Mouse (Mus musculus): ENCODE measurements around the gene C130074G19Rik.
A peak's percentile ranks its signal among the peaks of the same experiment; 100 is the strongest.

C130074G19Rik gene

DNA sequence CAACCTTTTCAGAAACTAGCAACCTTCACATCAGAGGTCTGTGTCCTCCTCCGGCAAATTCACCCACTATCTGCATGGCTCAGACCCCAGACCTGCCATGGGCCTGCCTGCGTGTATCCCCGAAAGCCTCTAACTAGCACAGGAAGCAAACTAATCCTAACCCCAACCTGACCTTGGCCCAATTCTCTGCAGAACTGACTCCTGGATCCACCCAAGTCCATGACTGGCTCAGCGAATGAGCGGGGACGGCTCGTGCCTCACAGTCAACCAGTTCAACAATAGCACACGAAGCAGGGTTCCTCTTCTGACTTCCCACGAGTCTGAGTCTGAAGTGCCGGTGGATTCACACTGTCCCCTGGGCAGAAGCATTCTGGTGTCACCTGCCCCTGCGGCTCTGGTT, 9.1 kb downstream of the C130074G19Rik start:
- no peak for DNase-seq (ENCODE audit: low spot score)

DNA sequence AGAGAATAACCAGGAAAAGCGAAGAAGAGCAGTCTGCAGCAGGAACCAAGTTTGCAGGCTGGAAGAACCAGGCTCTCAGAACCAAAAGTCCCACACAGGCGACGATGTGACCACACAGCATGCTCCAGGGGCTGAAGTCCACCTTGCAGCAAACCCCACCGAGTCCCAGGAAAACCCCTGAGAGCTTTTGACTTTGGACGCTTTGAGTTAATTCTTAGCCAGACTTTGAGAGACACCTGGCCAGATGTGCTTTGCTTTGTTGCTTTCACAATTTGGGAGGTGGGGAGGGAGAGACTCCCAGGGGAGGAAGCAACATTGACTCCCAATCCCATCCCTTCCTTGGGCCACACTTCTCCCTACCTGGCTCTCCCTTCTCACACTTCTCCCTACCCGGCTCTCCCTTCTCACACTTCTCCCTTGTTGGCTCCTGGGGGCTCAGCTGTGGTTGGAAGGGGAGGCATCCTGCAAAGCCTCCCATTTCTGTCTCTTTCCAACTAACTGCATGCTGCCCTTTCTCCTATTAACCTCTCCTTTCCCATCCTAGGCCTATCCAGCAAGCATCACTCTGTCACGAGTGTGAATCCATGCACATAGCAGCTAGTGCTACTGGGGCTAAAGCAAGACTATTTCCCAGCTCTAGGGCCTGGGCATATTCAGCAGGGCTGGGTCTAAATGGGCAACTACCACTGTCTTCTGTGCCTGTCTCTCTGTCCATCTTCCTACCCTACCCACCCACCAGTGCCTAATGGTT, 10.8 kb downstream of the C130074G19Rik start:
- DNase-seq (ENCODE audit: low spot score) = no peak

GRCm38 (mm10) chr1:184871506-184871905, 11.5 kb downstream of the C130074G19Rik start:
- no peak for DNase-seq (ENCODE audit: low spot score)

DNA sequence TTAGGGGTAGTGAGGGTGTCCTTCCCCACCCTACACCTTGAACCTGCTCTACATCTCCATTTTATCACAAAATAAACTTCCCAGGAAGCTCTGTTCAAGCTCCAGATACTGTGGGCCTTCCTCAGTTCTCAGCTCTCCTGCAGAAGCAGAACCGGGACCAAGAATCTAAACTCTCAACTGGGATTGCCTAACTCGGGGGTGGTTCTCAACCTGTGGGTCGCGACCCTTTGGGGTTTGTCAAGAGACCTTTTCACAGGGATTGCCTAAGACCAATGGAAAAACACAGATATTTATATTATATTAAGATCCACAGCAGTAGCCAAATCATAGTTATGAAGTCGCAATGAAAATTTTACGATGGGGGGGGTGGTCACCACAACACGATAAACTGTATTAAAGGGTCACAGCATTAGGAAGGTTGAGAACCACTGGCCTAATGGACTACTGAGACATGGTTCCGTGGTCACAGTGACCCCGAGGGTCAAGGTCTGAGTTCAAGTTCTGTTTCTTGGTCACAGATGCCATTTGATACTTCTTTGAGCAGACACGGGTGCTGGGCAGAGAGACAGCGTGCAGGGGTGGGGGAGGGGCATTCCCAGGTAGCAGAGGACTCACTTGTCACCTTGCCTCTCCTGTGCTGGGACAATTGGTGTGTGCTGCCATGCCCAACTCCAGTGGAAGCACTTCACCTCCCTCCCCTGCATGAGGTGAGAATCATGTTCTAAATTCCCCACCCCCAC, 12.2 kb downstream of the C130074G19Rik start:
- no peak for DNase-seq (ENCODE audit: low spot score)

DNA sequence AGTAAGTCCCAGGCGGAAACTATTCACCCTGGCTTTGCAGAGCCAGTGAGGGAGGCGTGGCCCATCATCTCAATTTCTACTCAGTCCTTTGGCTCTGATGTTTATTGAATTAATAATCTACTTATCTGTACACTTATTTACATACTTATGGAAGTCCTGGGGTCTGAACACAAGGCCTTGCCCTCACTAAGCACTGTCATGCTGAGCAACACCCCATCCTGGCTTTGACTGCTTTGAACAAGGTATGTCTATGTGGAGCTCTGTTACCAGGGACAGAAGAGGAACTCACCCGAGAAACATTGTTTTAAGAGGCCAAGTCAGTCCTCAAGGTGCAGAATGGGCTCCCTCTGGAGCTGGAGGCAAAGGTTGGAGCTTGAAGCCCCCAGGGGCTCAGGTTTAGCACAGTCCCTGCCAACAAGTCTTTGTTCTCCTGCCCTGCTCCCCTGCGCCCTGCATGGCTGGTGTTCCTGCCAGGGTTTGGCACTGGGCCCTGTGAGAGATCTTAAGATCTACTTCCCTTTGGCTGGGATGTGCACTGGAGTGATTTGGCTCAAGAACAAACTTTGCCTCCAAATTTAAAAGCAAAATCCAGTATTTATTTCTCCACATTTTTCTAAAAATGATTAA, 13.0 kb downstream of the C130074G19Rik start:
- DNase-seq (ENCODE audit: low spot score) = peak; percentile 69

DNA sequence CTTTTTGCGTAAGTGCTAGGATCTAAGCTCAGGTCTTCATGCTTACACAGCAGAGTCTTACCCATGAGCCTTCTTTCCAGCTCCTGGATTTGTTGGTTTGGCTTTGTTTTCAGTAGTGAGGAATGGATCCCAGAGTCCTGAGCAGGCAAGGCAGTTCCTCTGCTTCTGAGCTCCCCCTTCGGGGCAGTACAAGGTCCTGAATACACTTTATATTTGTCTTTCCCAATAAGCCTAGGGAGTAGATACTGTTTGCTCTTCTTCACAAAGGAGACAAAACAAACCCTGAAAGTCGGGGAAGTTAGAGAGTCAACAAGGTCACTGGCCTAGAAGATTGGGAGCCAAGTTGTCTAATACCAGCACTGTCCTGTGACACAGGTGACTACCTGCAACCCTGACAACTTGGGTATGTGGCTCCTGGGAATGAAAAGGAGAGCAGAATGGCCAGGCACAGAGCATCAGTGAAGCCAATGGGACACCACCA, 15.3 kb downstream of the C130074G19Rik start:
- DNase-seq (ENCODE audit: low spot score) = no peak

DNA sequence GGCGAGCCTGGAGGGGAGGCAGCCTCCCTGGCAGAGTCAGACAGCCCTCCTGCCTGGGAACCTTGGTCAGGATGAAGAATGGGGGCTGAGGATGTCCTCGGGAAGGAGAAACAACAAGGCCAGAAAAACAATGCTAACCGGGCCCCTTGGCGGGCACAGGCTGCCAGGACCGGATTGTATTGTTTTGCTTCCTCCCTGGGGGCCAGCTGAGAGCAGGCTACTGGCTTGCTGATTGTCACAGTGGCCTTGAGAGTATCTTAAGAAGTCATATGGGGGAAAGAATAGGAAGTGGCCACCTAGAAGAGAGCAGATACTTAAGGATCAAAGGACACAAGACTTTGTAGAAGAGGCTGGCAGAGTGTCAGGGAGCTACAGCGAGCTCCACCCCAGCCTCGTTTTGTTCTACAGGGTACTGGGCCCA, 18.6 kb downstream of the C130074G19Rik start:
- DNase-seq (ENCODE audit: low spot score) = peak; percentile 75

DNA sequence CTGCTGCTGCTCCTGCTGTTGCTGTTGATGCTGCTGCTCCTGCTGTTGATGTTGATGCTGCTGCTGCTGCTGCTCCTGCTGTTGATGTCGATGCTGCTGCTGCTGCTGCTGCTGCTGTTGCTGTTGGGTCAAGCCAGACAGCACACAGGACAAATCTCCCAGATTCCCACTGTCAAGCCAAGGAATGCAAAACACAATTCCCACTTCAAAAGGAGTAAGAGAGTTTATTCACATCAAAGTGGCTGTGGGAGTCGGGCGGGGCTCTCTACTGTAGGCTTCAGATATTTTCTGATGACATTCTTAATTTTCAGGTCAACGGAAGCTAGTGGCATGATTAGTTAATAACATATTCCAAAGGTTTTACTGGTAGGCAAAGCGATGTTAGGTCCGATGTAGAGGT, 20.4 kb downstream of the C130074G19Rik start:
- no peak for DNase-seq (ENCODE audit: low spot score)

GRCm38 (mm10) chr1:184861551-184861950, 21.5 kb downstream of the C130074G19Rik start:
- no peak for DNase-seq (ENCODE audit: low spot score)

DNA sequence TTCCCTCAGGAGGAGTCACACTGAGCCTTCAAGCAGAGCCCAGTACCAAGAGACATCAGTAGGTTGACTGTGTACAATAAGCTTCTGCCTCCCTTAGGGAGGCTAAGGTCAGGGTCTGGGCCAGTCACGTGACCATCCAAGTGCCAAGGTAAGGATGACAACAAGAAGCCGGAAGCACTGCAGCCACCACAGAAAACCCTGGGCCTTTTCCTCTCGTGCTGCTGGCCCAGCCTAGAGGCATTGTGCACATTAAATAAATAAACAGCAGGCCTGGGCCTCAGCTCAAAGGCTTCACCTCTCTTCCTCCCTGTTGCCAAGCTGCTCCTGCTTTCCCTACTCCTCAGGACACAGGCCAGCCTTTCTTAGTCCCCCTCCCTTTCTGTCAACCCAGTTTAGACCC, 22.7 kb downstream of the C130074G19Rik start:
- no peak for DNase-seq (ENCODE audit: low spot score)

DNA sequence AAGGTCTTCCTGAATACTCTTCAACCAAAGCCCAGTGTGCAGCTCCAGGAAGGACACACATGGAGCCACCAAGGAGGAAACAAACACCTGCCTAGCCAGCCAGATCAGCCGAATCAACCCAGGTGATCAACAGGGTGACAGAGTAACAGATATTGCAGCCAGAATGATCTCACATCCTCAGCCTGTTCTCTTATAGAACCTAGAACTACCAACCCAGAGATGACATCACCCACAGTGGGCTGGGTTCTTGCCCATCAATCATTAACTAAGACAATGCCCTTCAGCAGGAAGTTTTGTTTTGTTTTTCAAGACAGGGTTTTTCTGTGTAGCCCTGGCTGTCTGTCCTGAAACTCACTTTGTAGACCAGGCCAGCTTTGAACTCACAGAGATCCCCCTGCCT, 24.8 kb downstream of the C130074G19Rik start:
- no peak for DNase-seq (ENCODE audit: low spot score)

- DNase-seq (ENCODE audit: low spot score) = no peak
Measured at GRCm38 (mm10) chr1:184857216-184857615, 25.8 kb downstream of the C130074G19Rik start.

GRCm38 (mm10) chr1:184853922-184854321, 29.1 kb downstream of the C130074G19Rik start:
- DNase-seq (ENCODE audit: low spot score) = no peak

DNA sequence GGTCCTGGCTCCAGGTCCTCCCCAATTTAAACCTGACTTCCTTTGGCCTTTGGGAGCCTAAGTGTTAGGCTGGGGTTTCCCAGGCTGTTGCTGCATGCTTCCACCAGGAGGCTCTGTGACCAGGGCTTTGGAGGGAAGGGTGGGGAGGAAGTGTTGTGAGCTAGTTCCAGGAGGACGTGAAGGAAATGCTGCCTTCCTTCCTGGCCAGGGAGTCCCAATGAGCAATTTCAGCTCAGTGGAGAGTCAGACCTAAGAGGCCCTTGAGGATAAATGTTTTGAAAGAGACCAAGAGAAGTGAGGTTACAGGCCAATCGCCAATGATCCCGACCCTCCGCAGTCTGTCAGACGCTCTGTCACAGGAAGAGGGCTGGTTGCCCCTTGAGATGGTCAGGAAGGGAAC, 29.7 kb downstream of the C130074G19Rik start:
- DNase-seq (ENCODE audit: low spot score) = peak; percentile 55

DNA sequence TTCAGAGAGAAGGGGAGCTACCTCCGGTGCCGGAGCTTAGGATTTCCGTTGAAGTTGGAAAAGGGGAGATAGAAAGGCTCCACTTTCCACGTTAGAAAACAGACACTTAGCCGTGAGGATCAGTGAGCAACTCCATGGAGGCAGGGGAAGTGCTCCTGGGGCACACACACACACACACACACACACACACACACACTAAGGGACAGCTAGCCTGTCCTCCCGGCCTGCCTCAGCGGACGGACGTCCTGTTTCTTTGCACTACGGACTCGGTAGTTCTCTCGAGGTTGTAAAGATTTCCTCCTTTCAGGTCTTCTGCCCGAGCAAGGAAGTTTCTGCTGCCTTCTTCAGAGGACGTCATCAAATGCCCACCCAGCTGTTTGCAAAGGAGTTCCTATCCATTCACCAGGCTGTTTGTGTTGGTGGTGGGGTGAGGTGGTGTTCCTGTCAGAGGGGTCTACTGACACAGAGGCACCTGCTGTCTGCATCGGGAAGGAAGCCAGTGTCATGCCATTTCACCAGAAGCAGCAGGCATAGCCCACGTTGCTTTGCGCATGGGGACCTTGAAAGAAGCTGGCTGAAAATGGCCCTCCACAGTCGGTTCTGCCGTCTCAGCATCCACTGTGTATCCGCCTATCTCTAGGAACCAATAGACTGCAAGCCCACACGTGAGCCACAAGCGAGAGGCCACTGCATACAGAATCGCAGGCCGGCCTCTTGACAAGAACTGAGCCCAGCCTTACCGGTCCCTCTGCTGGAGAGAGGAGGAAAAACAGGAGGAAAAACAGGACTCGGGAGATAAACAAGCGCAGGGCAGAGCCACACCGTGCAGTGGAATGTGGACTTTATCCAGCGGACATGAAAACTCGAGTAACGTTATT, 31.0 kb downstream of the C130074G19Rik start:
- DNase-seq (ENCODE audit: low spot score) = peak; percentile 82

- DNase-seq (ENCODE audit: low spot score) = peak; percentile 63
Measured at GRCm38 (mm10) chr1:184851166-184851565, 31.9 kb downstream of the C130074G19Rik start.

GRCm38 (mm10) chr1:184846973-184847372, 36.0 kb downstream of the C130074G19Rik start:
- DNase-seq (ENCODE audit: low spot score) = no peak

DNA sequence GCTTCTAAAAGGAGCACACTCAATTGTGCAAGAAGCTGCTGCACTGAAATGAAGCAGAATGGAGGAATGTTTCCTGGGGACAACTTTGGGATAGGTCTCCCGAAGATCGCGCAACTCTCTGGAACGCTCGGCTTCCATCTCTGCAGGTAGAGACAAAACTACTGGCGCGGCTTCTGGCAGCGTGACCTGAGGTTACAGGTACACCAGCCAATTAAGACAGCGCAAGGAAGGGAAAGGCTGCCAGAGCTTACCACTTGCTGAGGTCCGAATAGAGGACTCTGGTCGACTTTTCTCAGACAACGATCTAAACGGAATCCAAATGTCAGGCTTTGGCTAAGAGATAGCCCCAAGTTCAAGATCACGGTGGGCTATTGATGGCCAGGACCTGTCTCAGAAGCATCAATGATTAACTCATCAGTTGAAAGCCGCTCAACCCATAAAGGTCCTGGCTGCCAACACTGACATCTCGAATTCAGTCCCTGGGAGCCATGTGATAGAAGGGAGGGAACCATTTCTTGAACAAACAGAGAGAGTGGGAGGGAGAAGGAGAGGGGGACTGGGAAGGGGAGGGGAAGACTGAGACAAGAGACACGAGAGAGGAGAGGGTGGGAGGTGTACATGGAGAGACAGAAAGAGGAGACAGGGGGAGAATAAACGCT, 36.8 kb downstream of the C130074G19Rik start, which contains the start of gene Marc2:
TSS of gene Marc2 (minus strand) at position 360 of the 659 bp plus-strand sequence.
- DNase-seq (ENCODE audit: low spot score) = no peak

- peak; percentile 85 for DNase-seq (ENCODE audit: low spot score)
Measured at GRCm38 (mm10) chr1:184845111-184846071, 37.6 kb downstream of the C130074G19Rik start.

Data from ovary, adult 18-20 months (tissue).